Mouse (Mus musculus) forebrain, embryonic 16.5 days (tissue): ENCODE data around the gene Slco1a5. TPM values are rescaled to one million over a fixed set of nuclear protein-coding genes. Genes with fewer than 3 reads are reported as not detected.

Experiments
- ATAC-seq: fragments of 200-750 bp; cut with Nextera tagmentation; 2 replicates; pipeline ENCODE4 v1.8.0; 2017; ENCODE audit warnings: mild to moderate bottlenecking, moderate library complexity
- H3K27ac ChIP-seq: fragments of 300-500 bp; sonication (generic); 2 replicates; pipeline ENCODE4 v1.5.1; 2014; ENCODE audit warnings: low read length, control low read depth
- H3K27me3 ChIP-seq: fragments of 300-500 bp; sonication (generic); replicated peaks from 2 replicates; pipeline ENCODE4 v1.6.1; 2014; ENCODE audit warnings: low read length; ENCODE audit not compliant: control insufficient read depth, insufficient read depth
- H3K36me3 ChIP-seq: fragments of 300-500 bp; sonication (generic); 2 replicates; pipeline ENCODE4 v1.6.1; 2014; ENCODE audit not compliant: control insufficient read depth, insufficient read depth
- H3K4me1 ChIP-seq: fragments of 300-500 bp; sonication (generic); replicated peaks from 2 replicates; pipeline ENCODE4 v1.6.1; 2014; ENCODE audit warnings: low read length; ENCODE audit not compliant: control insufficient read depth, insufficient read depth
- H3K4me2 ChIP-seq: fragments of 300-500 bp; sonication (generic); 2 replicates; pipeline ENCODE4 v1.6.1; 2014; ENCODE audit warnings: mild to moderate bottlenecking, low read length, control low read depth
- H3K4me3 ChIP-seq: fragments of 300-500 bp; sonication (generic); replicated peaks from 2 replicates; pipeline ENCODE4 v1.5.1; 2014; ENCODE audit warnings: mild to moderate bottlenecking, low read length, control low read depth
- H3K9ac ChIP-seq: fragments of 300-500 bp; sonication (generic); replicated peaks from 2 replicates; pipeline ENCODE4 v1.6.1; 2014; ENCODE audit warnings: low read depth, low read length, control low read depth
- H3K9me3 ChIP-seq: fragments of 300-500 bp; sonication (generic); 2 replicates; pipeline ENCODE4 v1.6.1; 2016; ENCODE audit warnings: low read length; ENCODE audit not compliant: control insufficient read depth
- WGBS: fragments of 180-500 bp; shearing (Covaris S2); extraction: QIAGEN DNeasy Blood & Tissue Kit; methylation state at CpG from one replicate; pipeline ENCODE4 v1.1.7; 2014; 5-methylcytosine and 5-hydroxymethylcytosine counted together
- polyA plus RNA-seq: library from polyadenylated mRNA; unstranded; fragments of >200 nt; fragmentation: Nextera tagmentation; extraction: Ambion mirVana; gene quantifications from 2 replicates; pipeline ENCODE4 v1.2.1, GENCODE M21; 2015

Slco1a5 gene
- polyA plus RNA-seq, 1 experiment from 2014 or later = 0.44 TPM

DNA sequence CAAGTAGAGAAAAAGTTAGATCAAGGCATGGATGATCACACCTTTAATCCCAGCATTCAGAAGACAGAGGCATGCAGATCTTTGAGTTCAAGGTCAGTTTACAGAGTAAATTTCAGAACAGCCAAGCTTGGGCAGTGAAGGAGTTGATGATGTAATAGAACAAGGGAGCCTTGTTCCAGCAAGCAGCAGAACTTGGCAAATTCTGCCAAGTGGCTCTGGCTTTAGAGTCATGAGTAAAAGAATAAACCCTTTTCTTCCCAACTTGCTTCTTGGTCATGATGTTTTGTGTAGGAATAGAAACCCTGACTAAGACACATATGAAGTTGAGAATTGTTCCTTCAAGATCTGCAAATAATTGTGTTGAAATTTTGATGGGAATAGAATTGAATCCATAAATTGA is 111.0 kb downstream of the Slco1a5 start:
- Histone ChIP-seq H3K9ac (no peak overlapping the region), H3K27me3 (no peaks in the 10 kb centered on the region), H3K4me3 (no peak overlapping the region), H3K4me2 (no peak overlapping the region), H3K9me3 (no peaks in the 10 kb centered on the region), H3K4me1 (no peaks in the 10 kb centered on the region), H3K36me3 (no peaks in the 10 kb centered on the region), H3K27ac (no peak overlapping the region)
- no peak for ATAC-seq

DNA sequence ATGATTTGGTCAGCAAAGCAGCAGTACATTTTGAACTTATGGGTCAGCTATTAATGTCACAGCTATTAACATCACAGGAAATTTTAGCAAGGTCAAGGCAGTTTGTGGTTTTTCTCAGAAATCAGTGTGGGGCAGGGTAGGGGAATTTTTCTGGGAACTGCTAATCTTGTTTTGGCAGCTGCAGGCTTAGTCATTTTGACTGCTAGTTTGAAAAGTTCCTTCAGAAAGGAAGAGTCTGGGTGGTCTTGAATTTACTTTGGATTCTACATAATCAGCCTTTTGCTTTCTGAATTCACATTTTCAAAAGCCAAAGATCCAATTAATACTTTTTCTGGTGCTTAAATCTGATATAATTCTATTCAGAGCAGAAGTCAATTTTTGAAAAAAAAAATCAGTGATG is 113.0 kb downstream of the Slco1a5 start:
- Histone ChIP-seq H3K36me3 (no peaks in the 10 kb centered on the region), H3K4me1 (no peaks in the 10 kb centered on the region), H3K4me3 (no peak overlapping the region), H3K9me3 (no peaks in the 10 kb centered on the region), H3K4me2 (no peak overlapping the region), H3K27me3 (no peaks in the 10 kb centered on the region), H3K27ac (no peak overlapping the region), H3K9ac (no peak overlapping the region)
- no peak for ATAC-seq

DNA sequence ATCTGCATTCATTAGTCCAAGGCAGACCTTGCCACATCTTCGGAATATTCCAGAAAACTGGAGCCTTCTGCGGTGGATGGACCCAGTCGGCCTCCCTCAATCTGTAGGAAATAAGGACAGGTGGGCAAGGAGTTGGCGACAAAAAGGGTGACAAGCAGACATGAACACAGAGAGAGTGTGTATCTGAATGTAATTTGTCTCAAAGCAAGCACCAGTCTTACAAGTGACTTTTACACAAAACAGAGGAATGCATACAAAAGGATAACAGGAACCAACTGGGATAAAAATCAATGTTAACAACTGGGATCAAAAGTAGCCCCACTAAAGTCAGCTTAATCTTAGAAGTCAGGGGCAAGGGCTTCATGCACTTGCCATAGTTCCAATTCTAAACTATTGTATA is 114.4 kb downstream of the Slco1a5 start, which contains the start of gene Slco1a6:
TSS of gene Slco1a6 (minus strand) at position 101 of the 400 bp plus-strand sequence.
- Histone ChIP-seq H3K4me2 (no peak within 1 kb of the TSS), H3K27me3 (no peaks in the 10 kb centered on the region), H3K36me3 (no peaks in the 10 kb centered on the region), H3K4me1 (no peaks in the 10 kb centered on the region), H3K9ac (no peak within 1 kb of the TSS), H3K4me3 (no peak within 1 kb of the TSS), H3K27ac (no peak within 1 kb of the TSS), H3K9me3 (no peaks in the 10 kb centered on the region)
- WGBS = 92% methylated on average over 4 of the region's 4 CpGs
- no peak for ATAC-seq

DNA sequence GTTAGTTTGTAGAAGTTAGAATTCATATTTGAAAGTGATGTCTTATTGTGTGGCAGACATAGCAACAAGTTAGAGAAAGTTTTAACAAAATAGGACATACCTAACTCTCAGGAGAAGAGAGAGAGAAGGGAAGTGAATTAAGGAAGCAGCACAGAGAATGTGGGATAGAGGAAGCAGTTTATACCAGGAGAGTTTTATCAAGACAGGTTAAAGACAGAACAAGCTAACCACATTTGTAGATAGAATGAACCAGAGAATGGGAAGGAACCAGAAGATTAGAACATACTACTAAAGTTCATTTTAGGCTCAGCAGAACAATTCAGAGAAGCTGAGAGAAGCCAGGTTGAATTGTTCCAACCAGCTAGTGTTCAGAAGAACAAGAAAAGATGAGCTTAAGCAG is 122.3 kb downstream of the Slco1a5 start:
- Histone ChIP-seq H3K27ac (no peak overlapping the region), H3K9ac (no peak overlapping the region), H3K36me3 (no peaks in the 10 kb centered on the region), H3K4me1 (no peaks in the 10 kb centered on the region), H3K4me2 (no peak overlapping the region), H3K27me3 (no peaks in the 10 kb centered on the region), H3K9me3 (no peaks in the 10 kb centered on the region), H3K4me3 (no peak overlapping the region)
- ATAC-seq = no peak

DNA sequence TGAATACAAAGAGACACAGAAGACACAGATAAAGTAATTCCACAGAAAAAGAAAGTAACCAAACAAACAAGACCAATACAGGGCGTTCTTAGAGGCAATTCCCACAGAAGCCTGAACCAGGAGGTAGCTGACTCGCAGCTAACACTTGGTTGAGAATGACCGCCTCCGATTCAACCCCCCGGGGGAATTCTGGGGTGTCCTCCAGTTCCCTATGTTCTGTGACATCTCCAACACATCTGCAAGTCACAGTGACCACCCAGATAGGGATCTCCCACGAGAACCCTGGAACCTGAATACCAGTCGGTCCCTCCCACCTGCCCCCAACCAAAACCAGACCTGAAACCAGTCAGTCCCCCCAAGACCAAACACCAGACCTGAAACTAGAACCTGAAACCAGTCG is 128.5 kb downstream of the Slco1a5 start:
- no peaks in the 10 kb centered on the region for H3K27me3 ChIP-seq
- H3K4me2 ChIP-seq = no peak overlapping the region
- no peak overlapping the region for H3K9ac ChIP-seq
- no peaks in the 10 kb centered on the region for H3K9me3 ChIP-seq
- WGBS = 89% methylated on average over 8 of the region's 8 CpGs
- H3K27ac ChIP-seq = no peak overlapping the region
- ATAC-seq = no peak
- no peaks in the 10 kb centered on the region for H3K4me1 ChIP-seq
- no peak overlapping the region for H3K4me3 ChIP-seq
- no peaks in the 10 kb centered on the region for H3K36me3 ChIP-seq

DNA sequence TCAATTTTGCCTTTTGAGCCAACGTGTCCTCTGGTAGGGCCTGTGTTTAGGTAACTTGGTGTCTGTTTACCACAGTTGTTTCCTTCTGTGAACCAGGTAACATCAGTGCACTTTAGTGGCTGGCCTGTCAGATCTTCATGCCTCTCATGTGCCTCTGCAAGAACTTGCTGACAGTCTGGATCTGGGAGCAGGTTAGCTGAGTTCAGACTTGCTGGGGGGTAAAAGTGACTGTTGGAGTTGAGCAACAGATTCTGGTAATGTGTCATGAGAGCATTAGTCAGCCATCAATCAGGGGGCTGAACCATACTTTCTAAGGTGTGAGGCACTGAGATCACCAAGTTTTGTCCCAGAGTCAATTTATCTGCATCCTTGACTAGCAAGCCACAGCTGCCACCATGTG is 130.8 kb downstream of the Slco1a5 start:
- H3K9me3 ChIP-seq = no peaks in the 10 kb centered on the region
- H3K4me3 ChIP-seq = no peak overlapping the region
- no peaks in the 10 kb centered on the region for H3K36me3 ChIP-seq
- WGBS = 89% methylated on average over 1 of the region's 1 CpGs
- H3K4me2 ChIP-seq = no peak overlapping the region
- no peaks in the 10 kb centered on the region for H3K4me1 ChIP-seq
- no peaks in the 10 kb centered on the region for H3K27me3 ChIP-seq
- no peak for ATAC-seq
- H3K9ac ChIP-seq = no peak overlapping the region
- H3K27ac ChIP-seq = no peak overlapping the region

DNA sequence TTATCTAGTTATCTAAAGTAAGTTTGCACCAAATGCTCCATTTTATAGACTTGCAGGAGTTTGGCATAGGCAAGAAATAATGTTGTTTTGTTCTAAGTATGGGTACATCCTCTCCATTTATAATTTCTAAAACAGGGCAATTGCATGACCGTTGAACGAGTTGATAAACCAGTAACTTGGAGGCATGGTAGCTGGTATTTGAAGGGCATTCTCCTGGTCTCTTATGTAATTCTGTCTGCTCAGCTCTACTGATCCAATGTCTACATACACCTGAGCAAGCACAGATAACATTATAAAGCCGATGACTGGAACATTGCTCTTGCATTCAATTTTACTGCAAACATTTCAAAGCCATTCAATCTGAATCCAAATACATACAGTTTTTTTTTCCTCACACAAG is 135.4 kb downstream of the Slco1a5 start:
- Histone ChIP-seq H3K27me3 (no peaks in the 10 kb centered on the region), H3K36me3 (no peaks in the 10 kb centered on the region), H3K4me1 (no peaks in the 10 kb centered on the region), H3K9ac (no peak overlapping the region), H3K4me3 (no peak overlapping the region), H3K27ac (no peak overlapping the region), H3K4me2 (no peak overlapping the region), H3K9me3 (no peaks in the 10 kb centered on the region)
- WGBS = 93% methylated on average over 3 of the region's 3 CpGs
- no peak for ATAC-seq

DNA sequence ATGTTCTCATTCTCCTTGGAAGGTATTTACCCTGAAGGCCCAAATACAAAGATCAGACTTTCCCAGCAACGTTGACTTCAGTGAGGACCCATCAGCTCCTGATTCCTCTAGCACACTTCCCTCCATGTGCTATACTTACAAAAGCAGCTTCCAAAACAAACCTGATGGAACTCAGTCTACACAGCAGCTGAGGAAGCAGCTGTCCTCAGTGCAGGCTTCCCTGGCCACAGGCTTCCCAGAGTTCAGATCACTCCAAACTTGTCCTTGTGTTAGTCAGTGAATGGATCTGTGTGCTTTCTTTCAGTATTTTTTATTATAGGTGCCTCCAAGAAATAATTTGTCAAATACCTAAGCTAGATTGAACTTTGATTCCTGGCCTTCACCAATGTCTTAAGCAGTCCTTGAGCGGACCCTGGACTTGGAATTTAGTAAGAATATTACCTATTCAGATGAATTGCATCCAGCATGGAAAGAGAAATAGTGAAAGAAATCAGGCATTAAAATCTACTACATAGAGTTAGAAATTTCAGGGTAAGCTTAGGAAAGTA is 136.8 kb downstream of the Slco1a5 start:
- no peak overlapping the region for H3K4me2 ChIP-seq
- no peaks in the 10 kb centered on the region for H3K27me3 ChIP-seq
- no peak overlapping the region for H3K27ac ChIP-seq
- no peak for ATAC-seq
- H3K4me1 ChIP-seq = no peaks in the 10 kb centered on the region
- no peak overlapping the region for H3K9ac ChIP-seq
- H3K36me3 ChIP-seq = no peaks in the 10 kb centered on the region
- no peak overlapping the region for H3K4me3 ChIP-seq
- no peaks in the 10 kb centered on the region for H3K9me3 ChIP-seq
- 82% methylated on average over 2 of the region's 2 CpGs for WGBS
